Mouse (Mus musculus) megakaryocyte, embryonic 14.5 days (primary cell): Measurements from ENCODE around the gene Tmem223.

Experiments
- FLI1 ChIP-seq: IDR thresholded peaks from 2 replicates; pipeline ENCODE4 v1.6.1; 2012; ENCODE audit warnings: low read length, inconsistent platforms, mixed read lengths
- GATA1 ChIP-seq: IDR thresholded peaks from 3 replicates; pipeline ENCODE4 v1.6.1; 2012; ENCODE audit warnings: mixed read lengths, low read length, inconsistent platforms, borderline replicate concordance

DNA sequence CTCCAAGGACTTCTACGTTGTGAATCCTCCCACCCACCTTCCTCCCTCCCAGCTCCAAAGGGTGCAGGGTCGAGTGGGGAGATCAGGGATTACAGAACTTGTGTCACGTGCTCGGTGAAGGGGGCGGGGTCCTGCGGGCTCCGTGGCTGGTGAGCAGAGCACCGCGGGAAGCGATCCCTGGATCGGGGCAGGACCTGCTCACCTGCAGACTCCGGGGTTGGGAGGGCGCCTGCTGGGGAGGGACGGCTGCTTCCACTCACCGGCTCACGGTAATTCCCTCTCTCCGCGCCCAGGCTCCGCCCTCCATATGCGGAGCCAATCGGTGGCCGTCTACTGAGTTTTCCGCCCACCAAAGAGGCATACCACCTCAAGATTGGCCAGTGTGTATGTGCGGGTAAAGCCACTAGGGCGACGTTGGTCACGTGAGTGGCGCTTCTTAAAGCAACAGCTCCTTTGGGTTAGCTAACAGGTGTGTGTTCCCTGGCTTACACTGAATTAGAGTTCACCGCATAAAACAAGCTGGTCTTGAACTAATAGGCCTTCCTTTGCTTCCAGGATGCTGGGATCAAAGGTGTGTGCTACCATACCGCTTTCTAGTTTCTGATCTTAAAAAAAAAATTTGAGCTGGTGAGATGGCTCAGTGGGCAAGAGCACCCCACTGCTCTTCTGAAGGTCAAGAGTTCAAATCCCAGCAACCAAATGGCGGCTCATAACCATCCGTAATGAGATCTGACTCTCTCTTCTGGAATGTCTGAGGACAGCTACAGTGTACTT lies 15.4 kb downstream of the Tmem223 start, which contains the start of gene Taf6l:
- TF ChIP-seq GATA1 (no peak), FLI1 (no peak)
